In the genomic region with DNA sequence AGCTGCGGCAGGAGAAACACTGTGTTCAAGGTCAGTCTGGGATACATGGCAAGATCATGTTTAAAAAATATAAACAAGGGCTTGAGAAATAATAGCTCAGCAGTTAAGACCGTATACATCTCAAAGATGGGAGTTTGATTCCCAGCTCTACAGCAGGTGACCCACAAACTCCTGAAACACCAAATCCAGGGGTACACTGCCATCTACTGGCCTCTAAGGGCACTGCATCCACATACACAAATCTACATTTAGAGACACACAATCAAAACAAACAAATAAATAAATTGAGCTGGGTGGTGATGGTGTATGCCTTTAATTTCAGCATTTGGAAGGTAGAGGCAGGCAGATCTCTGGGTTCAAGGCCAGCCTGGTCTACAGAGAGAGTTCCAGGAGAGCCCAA, we compare ENCODE assay signal across 8 mouse cellular contexts. TPM values are rescaled to one million over a fixed set of nuclear protein-coding genes. Genes with fewer than 3 reads are reported as not detected.
DNase-seq lines count a peak whose midpoint lies in the region; ATAC-seq and TF ChIP-seq lines count a peak whose summit lies in the region.

No protein-coding gene starts in this region.

- H3K4me1 ChIP-seq in cerebellum, adult 2 months (ENCODE audit: control insufficient read depth, insufficient read depth, low read length) = peaks cover 18% of the 10 kb centered on the region
- H3K4me1 ChIP-seq in liver, adult 2 months (ENCODE audit: control insufficient read depth, insufficient read depth, low read length) = no peaks in the 10 kb centered on the region
- no peaks in the 10 kb centered on the region for H3K4me1 ChIP-seq in liver, embryonic 11.5 days (replicated peaks; ENCODE audit: control insufficient read depth, insufficient read depth, low read length)
- H3K4me1 ChIP-seq in liver, embryonic 14.5 days (replicated peaks; ENCODE audit: control insufficient read depth in 2 of 2, insufficient read depth in 2 of 2, low read length in 1 of 2) = no peaks in the 10 kb centered on the region
- H3K4me1 ChIP-seq in forebrain, embryonic 15.5 days = no peaks in the 10 kb centered on the region

- no peaks in the 10 kb centered on the region for H3K36me3 ChIP-seq in liver, adult 2 months (ENCODE audit: control insufficient read depth, insufficient read depth, low read length)
- no peaks in the 10 kb centered on the region for H3K36me3 ChIP-seq in liver, embryonic 11.5 days (ENCODE audit: control insufficient read depth, insufficient read depth, low read length)
- H3K36me3 ChIP-seq in liver, embryonic 14.5 days (replicated peaks; ENCODE audit: control insufficient read depth, insufficient read depth, low read depth) = no peaks in the 10 kb centered on the region
- H3K36me3 ChIP-seq in forebrain, embryonic 15.5 days = no peaks in the 10 kb centered on the region

- no peak for ATAC-seq in liver, embryonic 11.5 days (replicated peaks; ENCODE audit: low FRiP score)
- no peak for ATAC-seq in liver, embryonic 14.5 days (ENCODE audit: insufficient read depth)
- ATAC-seq in forebrain, embryonic 15.5 days (replicated peaks) = no peak

- H3K4me2 ChIP-seq in liver, embryonic 11.5 days = no peak overlapping the region
- H3K4me2 ChIP-seq in liver, embryonic 14.5 days (ENCODE audit: low read depth) = no peak overlapping the region
- H3K4me2 ChIP-seq in forebrain, embryonic 15.5 days (replicated peaks) = no peak overlapping the region

- no peak for DNase-seq in cerebellum, adult 2 months
- DNase-seq in cerebellum, adult 11-12 months = no peak
- DNase-seq in liver, adult 2 months (ENCODE audit: extremely low read depth, low read depth, low spot score) = no peak
- no peak for DNase-seq in liver, embryonic 11.5 days (ENCODE audit: low spot score)
- peak; percentile 17 to 29 (median 28) for DNase-seq in liver, embryonic 14.5 days (ENCODE audit: low read depth in 3 of 3, low spot score in 3 of 3)
- peak; percentile 11 to 45 for DNase-seq in thymus, postnatal 10 days (ENCODE audit: low spot score in 2 of 2)
- no peak for DNase-seq in frontal cortex, adult 2 months (ENCODE audit: extremely low spot score in 1 of 2, low spot score in 1 of 2)

- H3K27ac ChIP-seq in cerebellum, adult 2 months (ENCODE audit: insufficient read depth, low read length) = no peak overlapping the region
- H3K27ac ChIP-seq in liver, adult 2 months (replicated peaks; ENCODE audit: insufficient read depth, low read depth, low read length) = no peak overlapping the region
- no peak overlapping the region for H3K27ac ChIP-seq in liver, embryonic 11.5 days (ENCODE audit: low read depth, low read length)
- H3K27ac ChIP-seq in liver, embryonic 14.5 days = no peak overlapping the region
- H3K27ac ChIP-seq in forebrain, embryonic 15.5 days (replicated peaks) = no peak overlapping the region

- TF ChIP-seq POLR2A in cerebellum, adult 2 months (IDR thresholded peaks at IDR 0.05; ENCODE audit: borderline replicate concordance, insufficient read depth, low read length) = no peak
- TF ChIP-seq POLR2A in liver, adult 2 months (IDR thresholded peaks at IDR 0.05; ENCODE audit: extremely low read depth, insufficient read depth, low read length) = no peak

- TF ChIP-seq CTCF in cerebellum, adult 2 months (IDR thresholded peaks at IDR 0.05; ENCODE audit: borderline replicate concordance, insufficient read depth, low read depth, low read length) = peak; percentile 52; the same call in 1 of the 2 replicates
- TF ChIP-seq CTCF in liver, adult 2 months (IDR thresholded peaks at IDR 0.05; ENCODE audit: low read depth, low read length) = peak; percentile 46; the same call in 1 of the 2 replicates
- peak; percentile 85 for TF ChIP-seq CTCF in liver, embryonic 14.5 days (IDR thresholded peaks at IDR 0.05; ENCODE audit: low read depth)

- no peak for TF ChIP-seq EP300 in liver, embryonic 14.5 days (IDR thresholded peaks at IDR 0.05; ENCODE audit: low read depth)

- WGBS in cerebellum, adult 2 months = 89% methylated on average over 2 of the region's 2 CpGs
- WGBS in liver, adult 2 months = 86% methylated on average over 2 of the region's 2 CpGs
- 81% methylated on average over 2 of the region's 2 CpGs for WGBS in liver, embryonic 11.5 days
- WGBS in liver, embryonic 14.5 days (ENCODE audit: insufficient replicate concordance) = 56% methylated on average over 2 of the region's 2 CpGs
- 90% methylated on average over 2 of the region's 2 CpGs for WGBS in forebrain, embryonic 15.5 days

- no peak overlapping the region for H3K9ac ChIP-seq in liver, adult 2 months (ENCODE audit: low read depth, low read length)
- H3K9ac ChIP-seq in liver, embryonic 11.5 days (ENCODE audit: low read depth, low read length) = no peak overlapping the region
- H3K9ac ChIP-seq in liver, embryonic 14.5 days (replicated peaks) = no peak overlapping the region
- H3K9ac ChIP-seq in forebrain, embryonic 15.5 days (replicated peaks) = no peak overlapping the region

- H3K9me3 ChIP-seq in liver, embryonic 11.5 days (ENCODE audit: control insufficient read depth, low read length) = no peaks in the 10 kb centered on the region
- no peaks in the 10 kb centered on the region for H3K9me3 ChIP-seq in liver, embryonic 14.5 days (ENCODE audit: control insufficient read depth, low read length)
- H3K9me3 ChIP-seq in forebrain, embryonic 15.5 days = no peaks in the 10 kb centered on the region

- no peaks in the 10 kb centered on the region for H3K79me2 ChIP-seq in liver, adult 2 months (ENCODE audit: control insufficient read depth, insufficient read depth, low read length)

- no peak overlapping the region for H3K4me3 ChIP-seq in cerebellum, adult 2 months (replicated peaks; ENCODE audit: insufficient read depth, low read depth, low read length)
- H3K4me3 ChIP-seq in liver, adult 2 months (ENCODE audit: insufficient read depth, low read depth, low read length) = no peak overlapping the region
- H3K4me3 ChIP-seq in liver, embryonic 11.5 days (ENCODE audit: low read depth, low read length) = no peak overlapping the region
- no peak overlapping the region for H3K4me3 ChIP-seq in liver, embryonic 14.5 days (ENCODE audit: insufficient read depth in 1 of 2, low read depth in 2 of 2, low read length in 2 of 2)
- no peak overlapping the region for H3K4me3 ChIP-seq in forebrain, embryonic 15.5 days

- H3K27me3 ChIP-seq in cerebellum, adult 2 months (ENCODE audit: control insufficient read depth, insufficient read depth, low read length) = no peaks in the 10 kb centered on the region
- no peaks in the 10 kb centered on the region for H3K27me3 ChIP-seq in liver, adult 2 months (ENCODE audit: control insufficient read depth, insufficient read depth, low read length)
- no peaks in the 10 kb centered on the region for H3K27me3 ChIP-seq in liver, embryonic 11.5 days (replicated peaks; ENCODE audit: control insufficient read depth, insufficient read depth, low read length)
- no peaks in the 10 kb centered on the region for H3K27me3 ChIP-seq in liver, embryonic 14.5 days (ENCODE audit: control insufficient read depth, insufficient read depth, low read length)
- no peaks in the 10 kb centered on the region for H3K27me3 ChIP-seq in forebrain, embryonic 15.5 days

RNA-seq across cellular contexts. Expression of gene Zranb1, which starts 32.7 kb away (rescaled TPM):
- 43.0 and 46.0 TPM in 2 replicates for polyA plus RNA-seq in cerebellum, adult 2 months (2012; rRNA removed)
- 41.1 and 42.4 TPM in 2 replicates for total RNA-seq in liver, adult 2 months (2014; rRNA removed)
- 8.1 and 9.8 TPM in 2 replicates for polyA plus RNA-seq in liver, adult 2 months (2012; rRNA removed)
- 9.6 and 10.9 TPM in 2 replicates for polyA plus RNA-seq in liver, embryonic 11.5 days (2014; fragmentation: Nextera tagmentation; extraction: Ambion mirVana)
- 3.8 and 6.0 TPM in 2 replicates for polyA plus RNA-seq in liver, embryonic 14.5 days (2012; rRNA removed)
- 7.5 and 7.6 TPM in 2 replicates for polyA plus RNA-seq in liver, embryonic 14.5 days (2014; fragmentation: Nextera tagmentation; extraction: Ambion mirVana)
- polyA plus RNA-seq in forebrain, embryonic 15.5 days (2015; fragmentation: Nextera tagmentation; extraction: Ambion mirVana) = 24.6 and 25.5 TPM in 2 replicates
- polyA plus RNA-seq in frontal cortex, adult 2 months (2012; rRNA removed) = 29.0 and 29.4 TPM in 2 replicates

RNA-seq across cellular contexts. Expression of gene Abraxas2, which starts 39.2 kb away (rescaled TPM):
- 28.8 and 28.9 TPM in 2 replicates for polyA plus RNA-seq in cerebellum, adult 2 months (2012; rRNA removed)
- 23.7 and 26.0 TPM in 2 replicates for total RNA-seq in liver, adult 2 months (2014; rRNA removed)
- 7.9 and 8.5 TPM in 2 replicates for polyA plus RNA-seq in liver, adult 2 months (2012; rRNA removed)
- polyA plus RNA-seq in liver, embryonic 11.5 days (2014; fragmentation: Nextera tagmentation; extraction: Ambion mirVana) = 26.9 and 28.5 TPM in 2 replicates
- polyA plus RNA-seq in liver, embryonic 14.5 days (2012; rRNA removed) = 5.0 and 7.4 TPM in 2 replicates
- polyA plus RNA-seq in liver, embryonic 14.5 days (2014; fragmentation: Nextera tagmentation; extraction: Ambion mirVana) = 10.7 and 11.7 TPM in 2 replicates
- 40.0 and 42.6 TPM in 2 replicates for polyA plus RNA-seq in forebrain, embryonic 15.5 days (2015; fragmentation: Nextera tagmentation; extraction: Ambion mirVana)
- polyA plus RNA-seq in frontal cortex, adult 2 months (2012; rRNA removed) = 22.9 and 24.2 TPM in 2 replicates

RNA-seq across cellular contexts. Expression of gene Eef1akmt2, which starts 45.8 kb away (rescaled TPM):
- polyA plus RNA-seq in cerebellum, adult 2 months (2012; rRNA removed) = 44.7 and 46.3 TPM in 2 replicates
- total RNA-seq in liver, adult 2 months (2014; rRNA removed) = 16.4 and 21.8 TPM in 2 replicates
- 3.4 and 5.4 TPM in 2 replicates for polyA plus RNA-seq in liver, adult 2 months (2012; rRNA removed)
- 50.4 and 54.0 TPM in 2 replicates for polyA plus RNA-seq in liver, embryonic 11.5 days (2014; fragmentation: Nextera tagmentation; extraction: Ambion mirVana)
- polyA plus RNA-seq in liver, embryonic 14.5 days (2012; rRNA removed) = 5.1 and 13.1 TPM in 2 replicates
- polyA plus RNA-seq in liver, embryonic 14.5 days (2014; fragmentation: Nextera tagmentation; extraction: Ambion mirVana) = 19.0 and 20.8 TPM in 2 replicates
- polyA plus RNA-seq in forebrain, embryonic 15.5 days (2015; fragmentation: Nextera tagmentation; extraction: Ambion mirVana) = 102 and 108 TPM in 2 replicates
- 45.1 and 49.4 TPM in 2 replicates for polyA plus RNA-seq in frontal cortex, adult 2 months (2012; rRNA removed)

Comparison
In these comparisons a context has a peak if more than half of its experiments do, and no peak if none do; other contexts are left out.
1. DNase-seq: peak in liver, embryonic 14.5 days (3 of 3) and thymus, postnatal 10 days (2 of 2); none in cerebellum, adult 2 months (0 of 2), cerebellum, adult 11-12 months (single experiment), liver, adult 2 months (single experiment), liver, embryonic 11.5 days (single experiment) and frontal cortex, adult 2 months (0 of 2).
2. Peak in every context shown above with its lines, with median percentiles within 50 percentile points of each other: CTCF ChIP-seq.